Mouse (Mus musculus) CH12.LX (cell line): ENCODE data around the gene Fads2.

Source experiments
- CTCF ChIP-seq, 2 experiments: IDR thresholded peaks in 1 of 2; conservative IDR thresholded peaks in 1 of 2; 2 replicates each; pipeline ENCODE4 v1.5.1; 2011 to 2012; ENCODE audit warnings: low read depth in 2 of 2, low read length in 2 of 2, improper control_type of control experiment in 1 of 2, inconsistent platforms in 1 of 2, mild to moderate bottlenecking in 1 of 2, moderate library complexity in 1 of 2
- POLR2A ChIP-seq: IDR thresholded peaks from 2 replicates; pipeline ENCODE4 v1.6.1; 2011; ENCODE audit warnings: low read depth, mild to moderate bottlenecking, improper control_type of control experiment, low read length
- RAD21 ChIP-seq: IDR thresholded peaks from 2 replicates; pipeline ENCODE4 v1.6.1; 2011; ENCODE audit warnings: low read depth, mild to moderate bottlenecking, low read length, improper control_type of control experiment, moderate library complexity

DNA sequence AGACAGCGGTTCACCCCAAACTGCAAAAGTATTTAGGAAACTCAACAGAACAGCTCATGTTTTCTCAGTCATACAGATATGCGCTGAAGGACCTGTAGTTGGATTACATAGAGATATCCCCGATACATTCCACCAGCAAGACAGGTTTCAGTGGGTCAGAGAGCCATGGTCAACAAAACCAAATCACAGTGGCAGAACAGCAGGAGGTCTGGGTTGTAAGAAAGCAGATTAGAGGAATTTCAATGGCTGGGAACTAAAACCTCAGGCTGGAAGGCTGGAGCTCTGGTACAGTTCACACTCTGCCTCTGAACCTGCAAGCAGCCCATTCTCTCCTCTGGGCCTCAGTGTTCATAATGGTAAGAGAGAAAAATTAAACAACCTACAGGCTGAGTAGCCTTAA is 15.1 kb upstream of the Fads2 start:
- no peak for TF ChIP-seq POLR2A
- no peak for TF ChIP-seq RAD21
- no peak for TF ChIP-seq CTCF (conservative IDR thresholded peaks at IDR 0.05 in 1 of 2, IDR thresholded peaks at IDR 0.05 in 1 of 2; ENCODE audit: low read depth in 2 of 2, low read length in 2 of 2)
